Mouse (Mus musculus) heart, adult 2 months (tissue): ENCODE measurements around the gene Zmiz1.

Experiments used
- CTCF ChIP-seq: fragments of 200-600 bp; IDR thresholded peaks from 2 replicates; pipeline ENCODE4 v1.8.1; 2022; ENCODE audit warnings: antibody characterized with exemption, mild to moderate bottlenecking, moderate library complexity
- EP300 ChIP-seq: fragments of 200-500 bp; IDR thresholded peaks from 2 replicates; pipeline ENCODE4 v1.6.1; 2011; ENCODE audit warnings: low read depth, low read length, control low read depth; ENCODE audit not compliant: insufficient read depth

DNA sequence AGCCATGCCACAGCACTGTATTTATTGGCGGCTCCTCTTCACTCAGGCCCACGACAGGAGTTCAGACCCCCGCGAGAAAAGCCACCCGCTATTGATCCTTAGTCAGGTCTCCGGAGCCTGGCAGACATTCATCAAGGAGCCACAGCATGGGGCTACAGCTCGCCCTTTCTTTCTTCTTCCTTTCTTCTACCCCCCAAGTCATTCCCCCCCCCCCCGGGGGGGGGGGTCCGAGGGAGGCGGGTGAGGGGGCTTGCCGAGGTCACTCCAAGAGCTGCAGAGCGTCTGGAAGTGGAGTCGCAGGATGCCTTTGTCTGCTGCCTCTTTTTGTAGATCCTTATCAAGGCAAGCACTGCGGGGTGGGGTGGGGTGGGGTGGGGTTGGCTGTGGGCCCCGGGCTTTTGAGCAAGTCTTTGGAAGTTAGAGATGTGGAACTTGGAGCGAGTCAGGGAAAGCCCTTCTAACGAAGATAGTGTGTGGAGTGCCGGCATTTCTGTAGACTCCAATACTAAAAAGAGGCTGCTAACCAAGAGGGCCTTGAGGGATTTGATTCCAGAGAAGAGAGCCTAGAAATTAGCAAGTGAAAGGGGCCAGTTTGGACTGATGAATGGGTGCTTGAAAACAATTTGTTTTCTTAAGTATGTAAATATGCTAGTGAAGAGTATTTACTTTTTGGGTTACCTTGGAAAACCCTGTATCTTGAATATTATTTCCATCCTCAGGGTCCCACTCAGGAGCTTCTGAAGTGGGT is 145.6 kb downstream of the Zmiz1 start:
- TF ChIP-seq CTCF (no peak), EP300 (no peak)
